Mouse (Mus musculus) brown adipose tissue, adult 24 weeks (tissue): ENCODE data around the gene Rpl36a. TPM values are rescaled to one million over a fixed set of nuclear protein-coding genes. Genes with fewer than 3 reads are reported as not detected.
"Not testable (repeated sequence)": the region's sequence is repeated elsewhere in the genome, so short reads cannot be mapped to it uniquely, and the experiment has no call there.

Experiments used
- H3K27ac ChIP-seq: fragments of 200-500 bp; replicated peaks from 2 replicates; pipeline ENCODE4 v1.5.1; 2012; ENCODE audit warnings: low read depth, mild to moderate bottlenecking, low read length
- H3K4me1 ChIP-seq: fragments of 200-500 bp; 2 replicates; pipeline ENCODE4 v1.6.1; 2012; ENCODE audit warnings: low read length, mixed read lengths; ENCODE audit not compliant: control insufficient read depth, insufficient read depth, insufficient read length
- H3K4me3 ChIP-seq: fragments of 200-500 bp; 2 replicates; pipeline ENCODE4 v1.5.1; 2012; ENCODE audit warnings: low read depth, mild to moderate bottlenecking, low read length, moderate library complexity; ENCODE audit not compliant: insufficient read depth
- polyA plus RNA-seq: library from polyadenylated mRNA; stranded (reverse); fragments of >200 nt; gene quantifications from 2 replicates; pipeline ENCODE4 v1.2.4, GENCODE M21; 2012; ENCODE audit not compliant: missing spikeins, insufficient read depth, insufficient read length

The Rpl36a gene
- 283 and 306 TPM in 2 replicates for polyA plus RNA-seq

DNA sequence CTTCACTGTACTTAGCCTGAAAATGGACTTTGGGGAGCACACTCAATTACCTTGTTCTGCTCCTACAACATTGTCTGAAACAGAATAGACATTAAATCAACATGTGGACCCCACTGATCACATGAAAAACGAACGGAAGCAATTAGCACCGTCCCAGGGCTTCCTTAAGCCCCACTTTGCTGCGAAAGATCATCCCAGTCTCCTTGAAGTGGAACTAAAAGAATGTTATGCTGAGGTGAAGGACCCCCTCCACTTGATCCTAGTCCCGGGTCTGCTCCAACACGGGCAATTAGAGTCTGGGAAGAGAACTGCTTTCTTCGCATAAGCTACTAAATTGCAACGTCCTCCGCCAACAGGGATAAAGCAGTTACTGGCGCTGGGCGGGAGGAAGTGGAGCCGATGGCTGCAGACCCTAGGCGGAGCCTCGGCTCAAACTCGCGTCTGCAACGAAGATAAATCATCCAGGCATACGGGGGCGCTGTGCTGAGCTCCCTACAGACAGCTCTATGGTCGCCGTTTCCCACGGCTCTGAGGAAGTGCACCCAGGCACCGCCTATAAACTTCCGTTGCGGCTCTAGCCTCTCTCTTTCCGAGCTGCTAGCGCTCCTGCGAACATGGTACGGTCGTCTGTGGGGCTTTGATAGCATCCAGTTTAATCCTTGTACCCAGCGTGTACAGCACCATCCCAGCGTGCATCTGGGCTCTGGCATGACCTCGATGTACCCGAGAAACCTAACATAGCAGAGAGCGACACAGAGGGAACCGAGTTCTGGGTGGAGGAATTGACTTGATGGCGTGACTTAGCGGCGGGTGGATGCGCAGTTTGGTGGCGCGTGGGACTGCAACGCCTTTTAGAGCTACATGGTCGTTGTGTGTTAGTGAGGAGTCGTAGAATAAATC, at the start of gene Rpl36a:
TSS of gene Rpl36a (plus strand) at position 552 of the 900 bp plus-strand sequence.
- H3K4me3 ChIP-seq: peak within 1 kb of the TSS; percentile 71
- H3K27ac ChIP-seq: peak within 1 kb of the TSS; percentile 69
- peaks cover 3% of the 10 kb centered on the region; the same call in 1 of the 2 replicates for H3K4me1 ChIP-seq

DNA sequence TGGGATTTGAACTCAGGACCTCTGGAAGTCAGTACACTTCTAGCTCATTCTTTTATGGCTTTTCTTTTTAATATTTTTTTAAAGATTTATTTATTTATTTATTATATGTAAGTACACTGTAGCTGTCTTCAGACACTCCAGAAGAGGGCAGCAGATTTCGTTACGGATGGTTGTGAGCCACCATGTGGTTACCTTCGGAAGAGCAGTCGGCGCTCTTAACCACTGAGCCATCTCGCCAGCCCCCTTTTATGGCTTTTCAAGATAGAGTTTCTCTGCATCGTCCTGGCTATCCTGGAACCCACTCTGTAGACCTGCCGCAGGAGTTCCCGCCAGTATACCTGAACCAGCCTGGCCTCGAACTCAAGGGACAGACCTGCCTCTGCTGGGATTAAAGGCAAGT, 45.7 kb upstream of the Rpl36a start:
- H3K4me1 ChIP-seq, H3K4me3 ChIP-seq, H3K27ac ChIP-seq: not testable (repeated sequence)

DNA sequence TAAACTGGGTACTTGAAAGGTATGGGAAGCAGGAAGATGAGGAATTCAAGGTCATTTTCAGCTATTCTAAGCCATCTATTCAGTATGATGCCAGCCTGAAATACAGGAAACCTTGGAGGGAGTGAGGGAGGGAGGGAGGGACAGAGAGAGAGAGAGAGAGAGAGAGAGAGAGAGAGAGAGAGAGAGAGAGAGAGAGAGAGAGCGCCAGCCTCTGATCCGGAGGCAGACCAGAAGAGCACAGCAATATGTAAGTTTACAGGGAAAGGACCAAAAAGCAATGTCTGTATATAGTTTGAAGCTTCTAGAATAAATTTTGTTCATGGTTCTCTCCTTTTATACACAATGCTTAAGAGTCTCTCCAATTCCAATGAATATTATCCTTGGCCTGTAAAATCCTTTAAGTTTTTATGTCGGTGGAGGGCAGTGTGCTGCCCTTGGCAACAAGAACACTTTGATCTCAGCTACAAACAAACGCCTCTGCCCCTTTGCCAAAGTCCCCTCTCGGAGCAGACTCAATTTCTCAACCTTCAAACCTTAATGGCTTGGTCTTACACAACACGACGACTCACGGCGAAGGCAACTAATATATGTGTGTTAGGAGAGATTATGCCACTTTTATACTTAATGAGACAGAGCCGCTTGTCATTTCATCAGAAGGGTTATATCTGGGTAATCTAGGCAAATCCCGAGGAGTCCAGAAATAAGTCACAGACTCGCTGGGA, 44.9 kb upstream of the Rpl36a start:
- Histone ChIP-seq H3K27ac (peak overlapping the region; percentile 70), H3K4me3 (peak overlapping the region; percentile 94), H3K4me1 (no peaks in the 10 kb centered on the region)

DNA sequence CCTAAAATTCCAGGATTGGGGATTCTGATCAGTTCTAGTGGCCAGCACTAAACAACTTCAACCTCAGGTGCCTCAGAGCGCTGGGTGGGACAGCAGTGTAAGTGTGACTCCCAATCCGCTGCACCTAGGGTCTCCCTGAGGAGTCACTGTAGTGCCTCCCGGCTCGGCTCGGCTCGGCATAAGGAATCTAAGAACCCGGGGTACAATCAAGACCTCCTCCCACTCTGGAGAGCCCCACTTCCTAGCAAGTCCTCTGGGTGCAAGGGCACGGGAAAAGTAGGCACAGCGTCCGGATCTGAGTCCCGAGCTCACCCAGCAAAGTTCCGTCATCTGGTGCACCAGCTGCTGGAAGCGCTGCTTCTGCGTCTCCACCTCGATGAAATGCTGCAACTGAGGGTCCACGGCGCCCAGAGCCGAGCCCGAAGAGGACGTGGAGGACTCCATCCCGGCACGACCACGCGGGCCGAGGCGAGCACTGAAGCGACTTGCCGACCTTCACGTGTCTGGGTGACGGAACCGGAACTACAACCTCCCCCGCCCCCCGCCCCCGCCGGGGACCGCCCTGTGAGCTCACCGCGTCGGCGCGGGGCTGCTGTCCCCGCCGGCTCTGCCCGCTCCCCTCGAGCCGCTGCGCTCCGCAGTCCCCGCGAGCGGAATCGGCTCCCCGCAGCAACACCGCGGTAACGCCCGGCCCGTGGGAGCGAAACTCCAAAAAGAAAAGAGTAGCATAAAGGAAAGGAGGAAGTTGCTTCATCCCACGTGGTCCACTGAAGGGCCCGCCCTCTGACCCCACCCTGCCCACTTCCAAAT, 44.1 kb upstream of the Rpl36a start, which contains the start of gene Timm8a1:
TSS of gene Timm8a1 (minus strand) at position 721 of the 810 bp plus-strand sequence.
- H3K27ac ChIP-seq: peak within 1 kb of the TSS; percentile 97
- H3K4me3 ChIP-seq: peak within 1 kb of the TSS; percentile 94
- H3K4me1 ChIP-seq: no peaks in the 10 kb centered on the region

- peak overlapping the region; percentile 97; the same call in 1 of the 2 replicates for H3K27ac ChIP-seq
Measured at GRCm38 (mm10) chrX:134541955-134542308, 43.5 kb upstream of the Rpl36a start.

GRCm38 (mm10) chrX:134547330-134547729, 38.1 kb upstream of the Rpl36a start:
- no peaks in the 10 kb centered on the region for H3K4me1 ChIP-seq

More at GRCm38 (mm10) chrX:134541955-134542308, 43.5 kb upstream of the Rpl36a start:
- H3K4me1 ChIP-seq: no peaks in the 10 kb centered on the region
- H3K4me3 ChIP-seq: peak overlapping the region; percentile 94

GRCm38 (mm10) chrX:134550903-134551302, 34.6 kb upstream of the Rpl36a start:
- H3K4me1 ChIP-seq: no peaks in the 10 kb centered on the region
- H3K27ac ChIP-seq: no peak overlapping the region
- H3K4me3 ChIP-seq: no peak overlapping the region

More at GRCm38 (mm10) chrX:134547330-134547729, 38.1 kb upstream of the Rpl36a start:
- Histone ChIP-seq H3K27ac (no peak overlapping the region), H3K4me3 (no peak overlapping the region)

- Histone ChIP-seq H3K4me1 (no peaks in the 10 kb centered on the region), H3K4me3 (no peak overlapping the region), H3K27ac (no peak overlapping the region)
Measured at GRCm38 (mm10) chrX:134553326-134553725, 32.1 kb upstream of the Rpl36a start.

- no peak overlapping the region for H3K27ac ChIP-seq
- H3K4me3 ChIP-seq: no peak overlapping the region
- no peaks in the 10 kb centered on the region for H3K4me1 ChIP-seq
Measured at GRCm38 (mm10) chrX:134554425-134554824, 31.0 kb upstream of the Rpl36a start.

DNA sequence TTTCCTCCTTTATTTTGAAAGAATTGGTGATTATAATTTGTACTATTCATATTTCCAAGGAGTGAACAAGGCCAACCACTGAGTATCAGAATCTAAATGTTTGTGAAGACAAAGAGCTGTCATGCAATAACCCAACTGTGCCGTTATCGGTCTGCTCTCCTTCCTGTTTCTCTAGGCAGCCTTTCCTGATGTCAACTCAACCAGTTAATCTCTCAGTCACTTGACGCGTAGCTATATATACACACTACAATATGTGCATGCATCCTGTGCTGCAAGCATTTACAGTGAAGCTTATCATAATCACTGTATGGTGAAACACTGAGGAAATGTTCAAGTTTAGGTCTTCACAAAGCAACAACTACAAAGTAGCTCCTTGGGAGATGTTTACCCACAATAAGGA, 21.1 kb upstream of the Rpl36a start:
- Histone ChIP-seq H3K4me3 (no peak overlapping the region), H3K27ac (no peak overlapping the region), H3K4me1 (no peaks in the 10 kb centered on the region)

DNA sequence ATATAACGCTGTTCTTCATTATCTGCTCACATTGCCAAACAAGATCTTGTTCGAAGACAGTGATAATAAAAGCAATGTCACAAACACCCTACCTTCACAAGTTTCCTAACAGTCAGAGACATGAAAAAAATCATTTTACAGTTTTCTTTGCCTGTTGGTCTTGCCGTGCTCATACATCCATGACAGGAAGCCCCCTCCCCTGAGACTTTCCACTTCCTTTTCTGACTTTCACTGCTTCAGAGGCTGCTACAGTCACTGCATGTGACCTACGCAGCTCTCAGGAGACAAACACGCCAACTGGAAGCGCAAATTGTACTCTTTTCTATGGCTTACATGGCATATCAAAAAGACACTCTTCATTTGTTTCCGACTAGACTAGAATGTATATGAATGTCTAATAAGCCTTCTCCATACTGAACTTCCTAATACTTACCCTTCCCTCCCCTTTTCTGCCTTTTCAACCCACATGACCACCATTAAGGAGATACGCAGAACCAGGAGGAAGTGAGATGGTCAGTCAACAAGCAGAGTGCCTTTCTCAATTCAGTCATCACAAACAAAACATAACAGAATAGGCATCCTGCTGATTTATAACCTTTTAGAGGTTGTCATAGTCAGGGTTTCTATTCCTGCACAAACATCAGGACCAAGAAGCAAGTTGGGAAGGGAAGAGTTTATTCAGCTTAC, 18.8 kb upstream of the Rpl36a start:
- Histone ChIP-seq H3K27ac (no peak overlapping the region), H3K4me1 (no peaks in the 10 kb centered on the region), H3K4me3 (no peak overlapping the region)

GRCm38 (mm10) chrX:134577896-134578295, 7.6 kb upstream of the Rpl36a start:
- Histone ChIP-seq H3K4me1 (no peaks in the 10 kb centered on the region), H3K27ac (no peak overlapping the region), H3K4me3 (no peak overlapping the region)

GRCm38 (mm10) chrX:134580528-134581305, 4.7 kb upstream of the Rpl36a start:
- Histone ChIP-seq H3K27ac (no peak overlapping the region), H3K4me1 (no peaks in the 10 kb centered on the region), H3K4me3 (no peak overlapping the region)

GRCm38 (mm10) chrX:134582270-134582669, 3.2 kb upstream of the Rpl36a start:
- H3K4me1 ChIP-seq: peaks cover 3% of the 10 kb centered on the region; the same call in 1 of the 2 replicates
- H3K27ac ChIP-seq: no peak overlapping the region
- peak overlapping the region; percentile 47 for H3K4me3 ChIP-seq
